Mouse (Mus musculus) layer of hippocampus, postnatal 25 days (tissue): ENCODE data around the gene Cldnd1. TPM values are rescaled to one million over a fixed set of nuclear protein-coding genes. Genes with fewer than 3 reads are reported as not detected.

Experiments used
- microRNA-seq, 2 experiments: library from miRNA; unstranded; fragments of <30 nt; microRNA quantifications; one replicate each; pipeline ENCODE4 v1.2.0; 2021
- total RNA-seq, 2 experiments: library from RNA; stranded (reverse); gene quantifications; 2 replicates each; pipeline ENCODE4 v1.2.3; 2021

Gene Cldnd1
- total RNA-seq, 2 experiments from 2014 or later, result 82.0 to 100 TPM

Small RNAs within 50 kb of the gene (microRNA-seq; reads per million reads assigned to microRNA genes)
- 0 reads per million in 2 experiments for gene Gm27564

Other genes starting within 250 kb of the Cldnd1 start
- 10 to 100 TPM in 1 of 2 experiments, 1 to 10 TPM in 1; 9.9 to 15.9 TPM for gene St3gal6, start 203.7 kb upstream of the Cldnd1 start, total RNA-seq
- not detected for gene Gm813, start 110.9 kb upstream of the Cldnd1 start, total RNA-seq
- not detected for gene E330017A01Rik, start 89.2 kb upstream of the Cldnd1 start, total RNA-seq
- gene Cpox, start 57.6 kb upstream of the Cldnd1 start, total RNA-seq, result 10 to 100 TPM; 52.1 to 53.7 TPM
- not detected for gene Gpr15, start 8.8 kb upstream of the Cldnd1 start, total RNA-seq
- not detected for gene Olfr172, start 35.3 kb downstream of the Cldnd1 start, total RNA-seq
- not detected for gene Olfr173, start 72.4 kb downstream of the Cldnd1 start, total RNA-seq
- not detected for gene Olfr175-ps1, start 98.9 kb downstream of the Cldnd1 start, total RNA-seq
- not detected for gene Olfr177, start 146.9 kb downstream of the Cldnd1 start, total RNA-seq
- not detected for gene Olfr178, start 164.2 kb downstream of the Cldnd1 start, total RNA-seq
- not detected for gene Olfr181, start 200.8 kb downstream of the Cldnd1 start, total RNA-seq
- gene Olfr180, start 201.5 kb downstream of the Cldnd1 start, total RNA-seq, result not detected